Mouse (Mus musculus): Measurements from ENCODE around the gene B430305J03Rik.

B430305J03Rik gene

DNA sequence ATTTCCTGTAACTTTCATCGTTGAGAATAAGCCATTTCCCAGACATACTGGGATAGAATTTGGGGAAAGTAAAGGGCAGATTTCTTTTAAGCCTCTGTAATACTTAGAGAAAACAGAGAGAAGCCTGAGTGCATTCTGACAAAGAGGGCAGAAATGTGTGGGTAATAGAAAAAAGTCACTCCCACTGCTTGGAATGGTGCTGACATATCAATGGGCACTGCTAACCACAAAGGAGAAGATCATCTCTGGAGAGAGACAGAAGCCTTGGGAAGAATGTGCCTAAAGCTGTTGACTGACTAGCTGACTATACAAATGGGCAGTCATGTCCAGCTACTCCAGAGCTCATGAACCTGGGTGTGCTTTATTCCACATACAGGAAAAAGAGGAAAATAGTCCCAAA, 10.3 kb downstream of the B430305J03Rik start:
- no peak for DNase-seq (ENCODE audit: extremely low read depth, insufficient read length, low spot score)

DNA sequence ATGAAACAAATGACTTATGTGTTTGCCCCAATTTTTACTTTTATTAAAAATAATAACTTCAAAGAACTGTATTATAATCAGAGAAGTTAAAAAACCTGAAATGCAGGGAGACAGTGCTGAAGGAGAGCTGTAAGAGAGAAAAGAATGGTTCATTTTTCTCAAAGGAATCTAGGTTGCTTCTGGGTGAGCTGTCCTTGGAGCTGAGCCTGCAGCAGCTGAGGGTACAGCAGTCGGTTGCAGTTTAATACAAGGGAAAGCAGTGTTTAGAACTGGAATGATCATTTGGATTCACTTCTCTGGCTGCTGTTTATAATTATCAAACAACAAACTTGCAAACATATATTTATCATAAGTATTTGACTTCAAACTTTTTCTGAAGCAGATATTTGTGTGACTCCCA, 16.3 kb downstream of the B430305J03Rik start:
- no peak for DNase-seq (ENCODE audit: extremely low read depth, insufficient read length, low spot score)

- no peak for DNase-seq (ENCODE audit: extremely low read depth, insufficient read length, low spot score)
Observed at GRCm38 (mm10) chr3:61348036-61348614, 17.6 kb downstream of the B430305J03Rik start.

DNA sequence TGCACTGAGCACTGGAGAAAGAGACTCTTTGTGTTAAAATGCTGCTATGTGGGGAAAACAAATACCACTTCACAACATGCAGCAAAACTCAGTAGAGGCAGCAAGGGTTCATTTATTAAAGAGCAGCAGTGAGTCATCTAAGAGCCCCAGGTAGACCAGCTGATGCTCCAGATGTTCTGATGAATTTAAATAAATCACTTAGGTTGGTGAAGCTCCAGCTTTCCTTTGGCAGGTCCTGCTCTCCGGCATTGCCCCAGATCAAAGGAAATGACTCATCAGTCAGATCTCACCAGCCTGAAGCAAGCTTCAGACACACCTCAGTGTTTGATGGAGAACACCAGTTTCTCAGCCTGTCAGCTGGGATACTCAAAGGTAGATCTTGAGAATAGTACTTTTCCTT, 20.1 kb downstream of the B430305J03Rik start:
- DNase-seq (ENCODE audit: extremely low read depth, insufficient read length, low spot score) = peak; percentile 34

DNA sequence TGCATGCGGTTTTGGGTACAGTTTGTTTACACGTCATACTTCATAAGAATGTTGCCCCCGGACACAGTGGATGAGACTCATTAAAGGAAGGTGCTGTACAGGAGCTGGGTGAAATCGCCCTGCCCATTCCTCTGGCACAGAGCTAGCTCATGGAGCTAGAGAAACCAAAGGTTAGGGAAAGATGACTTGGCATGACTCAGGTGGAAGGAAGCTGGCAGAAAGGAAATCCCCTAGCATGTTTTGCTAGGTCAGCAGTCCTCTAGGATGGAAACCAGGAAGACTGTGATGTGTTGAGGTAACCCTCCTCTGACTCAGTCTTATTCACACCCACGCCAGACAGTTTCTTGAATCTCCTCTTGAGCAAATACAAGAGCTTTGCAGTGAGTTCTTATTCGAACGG, 21.7 kb downstream of the B430305J03Rik start:
- peak; percentile 74 for DNase-seq (ENCODE audit: extremely low read depth, insufficient read length, low spot score)

- DNase-seq (ENCODE audit: extremely low read depth, insufficient read length, low spot score) = peak; percentile 52
Observed at GRCm38 (mm10) chr3:61340321-61340720, 25.4 kb downstream of the B430305J03Rik start.

DNA sequence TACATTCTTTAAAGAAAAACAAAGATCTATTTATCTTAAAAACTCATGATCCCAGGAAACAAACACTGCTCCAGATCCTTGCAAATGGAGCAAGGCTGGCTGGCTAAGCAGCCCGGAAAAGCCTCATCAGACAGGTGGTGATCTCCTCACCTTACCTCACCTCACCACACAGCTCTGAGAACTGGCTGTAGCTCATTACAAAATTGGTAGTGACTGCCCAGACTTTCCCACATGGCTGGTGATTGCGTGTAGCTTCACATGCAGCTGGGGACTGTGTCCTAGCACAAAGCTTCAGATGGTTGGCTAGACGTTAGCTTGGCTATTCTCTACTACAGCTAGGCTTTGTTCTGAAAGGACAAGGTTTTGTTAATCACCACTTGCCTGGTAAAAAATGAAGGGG, 28.5 kb downstream of the B430305J03Rik start:
- no peak for DNase-seq (ENCODE audit: extremely low read depth, insufficient read length, low spot score)

DNA sequence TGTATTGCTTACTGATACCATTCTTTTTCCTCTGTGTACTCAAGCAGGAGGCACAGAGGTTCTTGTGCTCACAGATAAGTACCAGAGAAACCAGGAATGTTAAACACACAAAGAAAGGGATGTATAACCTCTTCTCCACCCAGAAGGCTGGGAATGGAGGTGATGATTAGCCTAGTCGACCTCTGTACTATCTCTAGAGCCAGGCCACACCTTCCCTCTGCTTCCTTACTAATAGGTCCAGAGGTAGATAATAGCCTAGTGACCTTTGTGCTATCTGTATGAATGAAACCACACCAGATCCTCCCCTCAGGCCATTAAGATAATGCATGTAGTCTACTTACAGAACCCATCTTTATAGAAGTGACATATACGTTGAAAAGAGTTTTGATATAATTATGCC, 29.5 kb downstream of the B430305J03Rik start:
- DNase-seq (ENCODE audit: extremely low read depth, insufficient read length, low spot score) = no peak

GRCm38 (mm10) chr3:61321632-61322031, 44.1 kb downstream of the B430305J03Rik start:
- no peak for DNase-seq (ENCODE audit: extremely low read depth, insufficient read length, low spot score)

- DNase-seq (ENCODE audit: extremely low read depth, insufficient read length, low spot score) = no peak
Observed at GRCm38 (mm10) chr3:61320031-61320430, 45.7 kb downstream of the B430305J03Rik start.

DNA sequence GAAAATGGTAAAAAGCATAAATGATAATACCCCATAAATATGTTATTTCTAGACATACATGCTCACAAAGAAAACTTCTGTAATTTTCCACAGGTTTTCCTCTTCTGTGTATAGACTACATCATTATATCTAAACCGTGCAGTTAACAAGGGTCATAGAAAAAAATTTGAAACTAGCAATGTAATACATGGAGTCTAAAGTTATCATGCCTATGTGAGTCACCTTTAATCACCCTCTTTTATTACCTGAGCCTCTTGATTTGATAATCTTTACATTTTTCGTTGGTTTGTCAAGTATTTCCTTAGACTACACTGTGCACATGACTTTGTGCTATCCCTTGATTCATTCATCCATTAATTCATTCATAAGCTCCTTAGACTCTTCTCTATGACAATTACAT, 50.7 kb downstream of the B430305J03Rik start:
- no peak for DNase-seq (ENCODE audit: extremely low read depth, insufficient read length, low spot score)

Data from 3134 (cell line).